Mouse (Mus musculus) naive thymus-derived CD4-positive, alpha-beta T cell, adult 2 months (primary cell): ENCODE measurements around the gene Plcd3.

ENCODE experiments used
- DNase-seq: peaks from one replicate; pipeline ENCODE4 v3.0.0-alpha.2; 2011; ENCODE audit warnings: low read depth

Plcd3 gene

DNA sequence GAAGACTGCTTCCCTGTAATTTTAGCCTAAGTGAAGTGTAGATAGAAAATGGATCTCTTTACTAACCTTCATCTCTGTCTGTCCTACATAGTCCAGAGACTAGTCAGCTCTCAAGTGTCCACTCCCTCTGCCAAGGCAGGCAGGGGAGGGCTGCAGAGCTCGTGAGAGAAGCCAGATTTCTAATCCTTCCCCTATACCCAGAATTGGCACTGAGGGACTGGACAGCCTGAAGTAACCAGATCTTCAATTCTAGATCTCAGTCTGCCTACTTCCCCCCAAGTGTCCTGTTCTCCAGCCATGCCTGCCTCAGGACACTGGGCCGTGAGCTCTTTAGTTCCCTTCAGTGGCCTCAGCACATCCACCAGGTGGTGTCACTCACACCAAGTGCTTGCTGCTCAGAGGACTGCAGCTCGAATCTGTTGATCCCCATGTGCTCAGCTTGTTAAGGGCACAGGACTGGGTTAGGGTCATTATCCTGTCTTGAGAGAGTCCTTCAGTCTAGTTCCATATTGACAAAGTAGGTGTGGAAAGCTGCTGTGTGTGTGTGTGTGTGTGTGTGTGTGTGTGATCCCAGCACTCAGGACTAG is 42.9 kb downstream of the Plcd3 start:
- DNase-seq, result no peak

DNA sequence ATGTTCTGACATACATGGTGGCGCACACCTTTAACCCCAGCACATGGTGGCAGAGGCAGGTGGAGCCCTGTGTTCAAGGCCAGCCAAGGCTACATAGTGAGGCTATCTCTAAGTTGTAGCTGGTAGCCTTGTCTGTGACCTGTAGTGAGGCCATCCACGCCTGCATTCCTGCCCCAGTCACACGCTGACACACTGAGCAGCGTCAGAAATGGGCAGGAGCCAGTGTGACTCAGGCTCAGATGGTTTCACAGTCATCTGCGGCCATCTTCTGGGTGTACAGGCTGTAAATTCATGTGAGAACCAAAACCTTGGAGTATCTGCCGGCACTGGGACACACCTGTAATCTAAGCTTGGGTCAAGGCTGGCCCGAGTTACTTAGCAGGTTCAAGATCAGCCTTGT is 44.8 kb downstream of the Plcd3 start:
- DNase-seq, result no peak

DNA sequence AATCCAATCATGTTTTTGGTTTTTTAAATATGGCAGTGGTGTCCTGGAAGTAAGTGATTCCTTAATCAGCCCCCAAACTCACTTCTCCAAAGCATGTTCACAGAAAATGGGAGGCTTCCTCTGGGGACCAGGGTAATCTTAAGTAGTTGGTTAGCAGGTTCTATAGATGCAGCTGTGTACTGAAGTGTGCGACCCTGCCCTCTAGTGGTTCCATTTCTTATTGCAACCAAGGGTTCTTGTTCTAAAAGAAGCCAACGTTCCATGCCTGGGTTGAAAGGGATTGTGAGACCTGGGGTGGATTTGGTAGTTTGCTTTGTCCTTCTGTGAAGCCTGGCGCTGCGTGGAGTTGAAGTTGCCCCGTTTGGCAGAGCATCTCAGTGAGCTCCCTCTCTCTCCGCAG is 46.7 kb downstream of the Plcd3 start:
- peak; percentile 85 for DNase-seq

DNA sequence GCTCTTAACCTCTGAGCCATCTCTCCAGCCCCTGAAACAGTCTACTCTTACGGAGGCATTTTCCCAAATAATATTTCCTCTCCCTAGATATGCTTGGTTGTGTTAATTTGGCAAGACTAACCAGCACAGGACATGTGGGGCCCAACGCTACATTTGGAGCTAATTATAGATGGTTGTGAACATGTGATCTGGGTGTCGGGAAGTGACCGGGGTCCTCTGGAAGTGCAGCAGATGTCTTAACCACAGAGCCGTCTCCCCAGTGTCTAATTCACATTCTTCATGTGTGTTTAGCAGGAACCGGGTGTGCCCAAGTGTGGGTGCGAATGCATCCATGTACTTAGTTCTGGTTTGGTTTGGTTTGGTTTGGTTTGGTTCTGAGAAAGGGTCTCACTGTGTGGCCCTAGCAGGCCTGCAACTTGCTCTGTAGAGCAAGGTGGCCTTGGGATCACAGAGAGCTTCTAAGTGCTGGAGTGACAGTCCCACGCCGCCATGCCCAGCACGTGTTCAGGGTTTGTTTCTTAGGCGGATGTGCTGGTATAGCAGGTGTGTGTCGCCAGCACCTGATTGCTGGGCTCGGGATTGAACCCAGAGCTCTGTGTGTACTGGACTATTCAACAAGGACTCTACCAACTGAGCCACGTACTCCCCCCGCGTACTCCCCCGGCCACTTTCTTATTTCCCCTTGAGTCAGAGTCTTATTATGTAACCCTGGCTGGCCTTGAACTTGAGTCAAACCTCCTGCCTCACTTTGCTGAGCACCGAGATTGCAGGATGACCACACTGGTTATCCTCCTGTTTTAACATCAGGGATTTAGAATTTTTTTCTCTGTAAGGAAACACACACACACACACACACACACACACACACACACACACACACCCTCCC is 48.0 kb downstream of the Plcd3 start:
- DNase-seq, result no peak

DNA sequence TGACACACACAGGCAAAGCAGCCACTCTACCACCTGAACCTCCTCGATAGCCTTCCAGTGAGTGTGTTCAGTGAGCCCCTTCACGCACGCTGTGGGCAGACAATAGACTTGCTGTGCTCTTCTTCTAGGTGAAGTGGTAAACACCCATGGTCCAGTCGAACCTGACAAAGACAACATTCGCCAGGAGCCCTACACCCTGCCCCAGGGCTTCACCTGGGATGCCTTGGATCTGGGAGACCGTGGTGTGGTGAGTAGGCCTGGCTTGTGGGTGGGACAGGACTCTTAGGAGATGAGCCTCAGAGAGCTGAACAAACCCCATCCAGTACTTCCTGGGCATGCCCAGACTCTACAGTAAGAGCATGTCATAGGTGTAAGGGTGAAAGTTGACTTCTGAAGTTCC is 49.4 kb downstream of the Plcd3 start:
- no peak for DNase-seq

DNA sequence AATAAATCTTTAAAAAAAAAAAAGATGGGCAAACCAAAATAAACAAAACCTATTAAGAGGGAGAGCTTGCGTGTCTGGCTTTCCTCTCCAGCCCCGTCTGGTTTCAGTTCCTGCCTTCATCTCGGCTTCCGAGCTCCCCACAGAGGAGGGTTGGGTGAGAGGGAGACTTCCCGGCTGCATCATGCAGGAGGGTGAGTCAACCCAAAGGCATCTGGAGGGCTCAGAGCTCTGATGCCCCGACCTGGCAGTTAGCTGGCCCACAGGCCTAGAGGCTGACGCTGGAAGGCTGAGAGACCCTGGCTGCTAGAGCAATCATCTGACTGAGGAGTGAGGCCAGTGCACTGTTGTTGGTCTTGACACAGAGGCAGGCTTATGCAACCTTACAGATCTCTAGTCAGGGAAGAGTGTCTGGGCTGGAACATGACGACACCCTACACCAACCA is 50.2 kb downstream of the Plcd3 start:
- DNase-seq, result no peak

DNA sequence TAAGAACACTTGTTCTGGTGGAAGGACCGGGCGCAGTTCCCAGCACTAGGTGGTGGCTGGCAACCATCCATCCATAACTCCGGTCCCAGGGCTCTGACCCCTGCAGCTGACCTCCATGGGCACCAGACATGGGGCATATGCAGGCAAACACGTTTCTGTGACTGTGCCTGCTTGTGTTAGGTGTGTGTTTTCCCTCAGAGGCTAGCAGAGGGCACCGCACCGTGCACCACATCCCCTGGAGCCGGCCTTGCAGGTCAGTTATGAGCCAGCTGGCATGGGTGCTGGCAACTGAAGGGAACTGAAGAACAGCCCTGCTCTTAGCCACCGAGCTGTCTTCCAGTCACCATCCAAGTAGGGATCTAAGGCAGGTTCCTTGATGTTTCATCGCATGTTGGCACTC is 51.3 kb downstream of the Plcd3 start:
- no peak for DNase-seq

DNA sequence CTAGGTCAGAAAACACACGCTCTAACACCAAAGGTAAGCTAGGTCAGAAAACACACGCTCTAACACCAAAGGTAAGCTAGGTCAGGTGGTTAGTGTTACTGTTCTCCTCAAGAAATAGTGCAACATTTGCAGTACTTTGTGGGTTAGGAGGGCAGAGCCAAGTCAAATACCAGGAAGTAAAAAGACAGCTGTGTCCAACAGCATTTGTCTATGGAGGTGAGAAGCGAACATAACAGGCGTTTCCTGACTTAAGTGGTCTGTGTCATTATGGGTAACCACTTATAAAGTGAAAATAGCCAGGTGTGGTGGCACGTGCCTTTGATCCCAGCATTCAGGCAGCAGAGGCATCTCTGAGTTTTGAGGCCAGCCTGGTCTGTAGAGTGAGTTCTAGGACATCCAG is 51.8 kb downstream of the Plcd3 start:
- no peak for DNase-seq

DNA sequence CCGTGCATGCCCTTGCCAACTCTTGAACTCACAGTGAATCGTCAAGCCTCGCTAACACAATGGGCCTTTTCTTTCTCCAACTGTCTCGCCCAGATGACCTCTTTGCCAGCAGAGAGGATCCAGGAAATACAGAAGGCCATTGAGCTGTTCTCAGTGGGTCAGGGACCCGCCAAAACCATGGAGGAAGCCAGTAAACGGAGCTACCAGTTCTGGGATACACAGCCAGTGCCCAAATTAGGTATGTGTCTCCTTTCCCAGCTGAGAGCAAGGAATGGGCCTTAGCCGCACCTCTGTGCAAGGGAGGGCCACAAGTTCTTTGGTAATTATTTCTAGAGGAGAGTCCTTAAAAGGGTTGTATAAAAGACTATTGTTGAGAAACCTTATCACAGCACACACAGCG is 55.2 kb downstream of the Plcd3 start:
- no peak for DNase-seq

DNA sequence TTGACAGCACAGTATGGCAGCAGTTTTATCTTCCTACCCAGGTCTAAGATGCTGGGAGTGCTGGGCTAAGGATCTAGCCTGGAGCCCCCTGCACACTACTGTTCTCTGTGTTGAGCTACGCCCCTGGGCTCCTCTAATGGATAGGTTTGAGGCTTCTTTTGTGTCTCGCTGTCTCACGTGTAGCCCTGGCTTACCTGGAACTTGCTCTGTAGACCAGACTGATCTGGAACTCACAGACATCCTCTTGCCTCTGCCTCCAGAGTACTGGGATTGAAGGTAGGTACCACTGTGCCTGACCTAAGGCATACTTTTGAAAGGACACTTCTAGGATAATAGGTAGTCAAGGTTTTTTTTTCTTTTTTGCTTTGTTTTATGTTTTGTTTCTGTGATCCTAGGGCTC is 57.5 kb downstream of the Plcd3 start:
- DNase-seq, result no peak

DNA sequence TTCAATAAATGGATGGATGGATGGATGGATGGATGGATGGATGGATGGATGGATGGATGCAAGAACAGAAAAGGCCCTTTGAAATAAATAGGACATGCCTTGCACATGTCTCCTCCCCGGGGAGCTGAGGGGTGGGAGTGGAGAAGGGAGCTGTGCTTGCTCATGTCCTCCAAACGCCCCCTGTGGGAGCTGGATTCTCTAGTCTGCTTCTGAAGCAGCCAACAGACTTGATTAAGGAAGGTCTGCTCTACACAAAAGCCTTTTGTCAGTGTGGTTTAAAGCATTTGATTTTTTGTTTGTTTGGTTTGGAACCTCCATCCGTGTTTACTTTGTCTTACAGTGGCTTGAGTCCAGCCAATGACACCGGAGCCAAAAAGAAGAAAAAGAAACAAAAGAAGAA is 58.6 kb downstream of the Plcd3 start:
- DNase-seq, result no peak

DNA sequence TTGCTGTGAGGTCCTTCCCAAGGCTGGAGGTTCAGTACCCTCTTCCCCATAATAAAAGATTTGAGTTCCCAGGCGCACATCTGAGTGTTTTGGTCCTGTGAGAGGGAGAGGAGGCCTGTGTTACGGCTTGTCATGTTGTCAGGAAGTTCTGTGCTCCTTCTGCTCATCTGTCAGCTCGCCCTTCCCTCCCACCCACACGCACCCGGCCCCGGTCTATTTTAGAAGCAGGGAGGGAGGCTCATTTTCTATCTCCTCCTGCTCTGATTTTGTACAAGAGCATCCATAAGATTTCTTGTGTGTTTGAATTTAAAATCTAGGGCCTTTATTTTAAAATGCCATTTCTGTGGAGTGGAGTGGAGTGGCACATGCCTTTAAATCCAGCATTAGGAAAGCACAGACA is 63.4 kb downstream of the Plcd3 start:
- DNase-seq, result no peak

DNA sequence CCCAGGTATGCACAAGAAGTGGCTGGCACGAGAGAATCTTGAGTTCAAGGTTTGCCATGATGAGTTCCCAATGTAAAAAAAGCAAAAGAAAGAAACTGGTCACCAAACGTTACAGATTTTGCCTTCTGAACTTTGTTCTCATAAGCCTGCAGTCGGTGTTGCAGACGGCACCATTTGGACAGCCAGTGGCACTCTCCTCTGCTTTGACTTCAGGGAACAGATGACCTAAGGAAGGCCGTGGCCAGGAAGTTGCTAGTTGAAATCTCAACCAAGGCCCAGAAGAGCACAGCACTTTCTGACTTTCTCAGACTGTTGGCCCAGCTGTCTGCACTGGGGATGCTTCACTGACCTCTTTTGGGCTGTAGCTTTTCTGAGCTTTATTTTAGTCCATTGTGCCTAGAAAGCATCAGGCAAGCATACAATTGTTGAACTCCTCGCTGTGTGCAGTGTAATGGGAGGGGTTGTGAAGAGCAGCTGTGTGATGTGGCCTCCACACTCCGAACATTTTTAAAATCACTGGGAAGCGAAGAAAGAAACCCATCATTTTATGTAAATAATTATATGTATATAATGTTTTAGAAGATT is 64.5 kb downstream of the Plcd3 start:
- DNase-seq, result no peak

DNA sequence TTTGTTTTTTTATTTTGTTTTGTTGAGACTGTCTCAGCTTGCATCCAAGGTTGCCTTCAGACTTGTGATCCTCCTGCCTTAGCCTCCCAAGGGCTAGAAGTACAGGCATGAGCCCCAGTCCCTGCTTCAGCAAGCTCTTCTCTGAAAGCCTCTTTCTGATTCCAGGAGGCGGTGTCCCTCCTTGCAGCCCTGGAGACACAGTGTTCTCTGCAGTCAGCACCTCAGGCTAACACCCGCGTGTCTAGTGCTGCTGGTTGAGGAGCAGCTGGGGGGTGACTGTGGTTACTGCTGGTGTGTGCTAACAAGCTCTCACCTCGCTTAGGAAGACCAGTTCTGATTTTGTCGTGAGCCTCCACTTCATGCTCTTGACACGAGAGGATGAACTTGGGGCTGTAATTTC is 66.5 kb downstream of the Plcd3 start:
- no peak for DNase-seq

DNA sequence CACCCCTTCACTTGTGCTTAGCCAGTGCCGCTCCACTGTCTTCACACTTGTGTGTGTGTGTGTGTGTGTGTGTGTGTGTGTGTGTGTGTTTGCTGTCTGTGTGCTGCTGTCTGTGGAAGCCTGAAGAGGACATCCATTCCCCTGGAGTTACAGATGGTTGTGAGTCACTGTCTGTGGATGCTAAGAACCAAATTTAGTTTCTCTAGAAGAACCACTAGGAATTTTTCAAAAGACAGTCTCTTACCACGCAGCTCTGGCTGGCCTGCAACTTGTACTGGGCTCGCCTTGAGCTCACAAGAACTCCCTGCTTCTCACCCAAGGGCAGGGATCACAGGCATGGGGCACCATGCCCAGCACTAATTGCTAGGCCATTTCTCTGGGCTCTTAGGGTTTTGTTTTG is 68.4 kb downstream of the Plcd3 start:
- no peak for DNase-seq

DNA sequence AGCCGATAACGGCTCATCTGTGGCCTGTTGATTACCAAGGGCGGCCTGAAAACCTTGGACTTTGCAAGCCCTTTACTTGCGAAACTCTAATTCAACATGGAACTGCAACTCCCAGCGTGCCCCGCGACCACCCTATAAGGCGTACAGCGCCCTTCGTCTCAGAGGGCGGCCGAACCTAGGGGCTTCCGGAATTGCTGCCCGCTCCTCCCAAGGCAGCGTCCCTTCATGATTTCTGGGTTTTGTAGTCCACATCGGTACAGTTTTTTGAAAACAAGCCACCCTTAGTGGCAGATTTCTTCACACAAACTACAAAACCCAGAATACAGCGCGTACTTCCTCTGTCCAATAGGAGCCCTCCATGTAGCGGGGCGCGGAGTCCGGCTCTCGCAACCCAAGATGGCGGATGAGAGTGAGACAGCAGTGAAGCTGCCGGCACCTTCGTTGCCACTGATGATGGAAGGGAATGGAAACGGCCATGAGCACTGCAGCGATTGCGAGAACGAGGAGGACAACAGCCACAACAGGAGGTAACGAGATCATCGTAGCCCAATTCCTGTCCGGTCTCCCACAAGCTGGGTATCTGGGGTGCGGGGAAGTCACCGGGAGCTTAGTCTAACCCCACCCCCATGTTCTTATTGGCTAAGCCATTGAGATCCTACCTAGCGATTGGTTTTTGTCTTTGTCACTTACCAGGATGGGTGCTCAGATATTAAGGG is 73.1 kb downstream of the Plcd3 start, which contains the start of the genes Nmt1 and Dcakd:
Nmt1 (plus strand) TSS at position 15 of the 716 bp plus-strand sequence.
Dcakd (minus strand) TSS at position 158 of the 716 bp plus-strand sequence.
- DNase-seq, result peak; percentile 98

DNA sequence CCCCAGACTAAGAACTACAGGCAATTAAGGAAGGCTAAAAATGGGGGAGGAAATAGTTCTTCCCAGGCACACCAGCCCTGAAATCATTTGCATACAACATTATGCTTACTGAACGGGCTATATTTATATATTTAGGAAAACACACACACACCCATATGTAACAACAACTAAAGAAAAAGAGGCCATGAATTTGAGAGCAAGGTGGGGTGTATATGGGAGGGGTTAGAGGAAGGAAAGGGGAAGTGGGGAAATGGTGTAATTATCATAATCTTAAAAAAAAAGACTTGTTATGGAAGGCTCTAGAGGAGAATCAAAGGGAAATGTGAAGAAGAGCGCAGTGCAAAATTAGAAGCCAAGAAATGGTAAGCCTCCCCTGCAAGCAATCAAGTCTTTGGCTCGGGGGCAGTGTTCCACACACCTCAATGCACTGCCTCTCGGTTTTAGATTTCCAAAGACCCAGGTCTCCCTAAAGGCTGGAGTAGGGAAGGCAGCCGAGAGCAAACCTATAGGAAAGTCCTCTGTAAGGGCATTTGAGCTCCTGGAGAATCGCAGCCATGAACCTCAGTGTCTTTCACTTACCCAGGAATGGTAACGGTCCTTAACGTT is 73.8 kb downstream of the Plcd3 start:
- no peak for DNase-seq

DNA sequence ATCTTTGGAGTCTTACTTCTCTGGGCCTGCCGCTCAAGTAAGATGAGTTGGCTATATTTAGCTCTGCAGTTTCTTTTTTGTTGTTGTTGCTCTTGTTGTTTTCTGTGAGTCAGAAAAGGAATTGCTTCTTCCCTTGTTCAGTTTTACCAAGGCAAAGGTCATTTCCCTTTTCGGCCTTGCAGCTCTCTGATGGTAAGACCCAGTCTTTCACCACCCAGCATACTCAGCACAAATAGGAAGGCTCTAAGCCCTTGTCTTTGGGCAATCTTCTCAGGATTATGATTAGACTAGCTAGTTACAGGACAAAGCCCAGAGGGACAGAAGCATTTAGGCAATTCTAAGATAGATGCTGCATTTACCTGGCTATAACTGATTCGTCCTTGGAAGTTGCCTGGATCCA is 74.6 kb downstream of the Plcd3 start:
- DNase-seq, result no peak

DNA sequence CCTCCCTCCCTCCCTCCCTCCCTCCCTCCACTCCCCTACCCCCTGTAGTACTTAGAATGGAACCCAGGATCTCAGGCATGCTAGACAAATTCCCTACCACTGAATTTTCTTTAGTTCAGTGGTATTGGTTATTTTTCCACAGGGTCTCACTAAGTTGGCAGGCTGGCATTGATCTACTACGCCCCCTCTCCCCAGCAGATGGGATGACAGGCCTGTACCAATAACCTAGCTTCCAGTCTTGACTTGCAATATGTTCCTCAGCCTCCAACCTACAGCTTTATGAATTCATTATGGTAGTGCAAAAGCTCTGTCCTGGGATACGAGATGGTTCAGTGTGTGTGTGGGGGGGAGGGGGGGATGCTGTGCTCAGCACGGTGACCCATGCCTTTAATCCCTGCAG is 77.5 kb downstream of the Plcd3 start:
- no peak for DNase-seq

DNA sequence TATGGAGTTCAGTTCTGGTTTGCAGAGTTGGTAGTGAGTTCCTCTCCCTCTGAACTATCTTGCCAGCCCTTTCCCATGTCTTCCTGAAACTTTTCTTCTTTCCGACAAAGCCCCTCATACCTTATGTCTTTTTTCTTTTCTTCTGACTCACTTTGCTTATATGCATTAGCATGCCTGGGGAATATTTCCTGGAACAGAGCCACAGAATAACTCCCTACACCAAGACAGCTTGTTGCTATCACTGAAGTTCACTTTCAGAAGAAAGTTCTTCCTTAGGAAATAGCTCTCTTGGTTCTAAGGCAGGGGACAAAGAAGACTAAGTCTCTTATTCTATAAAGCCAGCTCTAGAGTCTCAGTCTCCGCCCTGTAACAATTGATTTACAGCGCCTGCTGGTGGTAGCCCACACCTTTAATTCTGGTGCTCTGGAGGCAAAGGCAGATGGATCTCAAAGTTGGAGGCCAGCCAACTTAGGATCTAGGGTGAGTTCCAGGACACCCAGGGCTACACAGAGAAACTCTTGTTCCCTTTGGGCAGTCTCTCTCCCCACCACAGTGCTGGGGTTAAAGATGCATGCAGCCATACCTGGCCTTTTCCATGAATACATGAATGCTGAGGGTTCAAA is 80.6 kb downstream of the Plcd3 start:
- DNase-seq, result no peak
